Mouse (Mus musculus) heart, embryonic 15.5 days (tissue): ENCODE results near the gene Cox5b. TPM values are rescaled to one million over a fixed set of nuclear protein-coding genes. Genes with fewer than 3 reads are reported as not detected.
"Not testable (repeated sequence)": the region's sequence is repeated elsewhere in the genome, so short reads cannot be mapped to it uniquely, and the experiment has no call there.

ENCODE experiments used
- ATAC-seq: fragments of 200-750 bp; cut with Nextera tagmentation; replicated peaks from 2 replicates; pipeline ENCODE4 v1.8.0; 2017; ENCODE audit warnings: low read depth, moderate TSS enrichment; ENCODE audit not compliant: insufficient number of reproducible peaks, insufficient read depth, low FRiP score
- H3K27ac ChIP-seq: fragments of 300-500 bp; sonication (generic); 2 replicates; pipeline ENCODE4 v1.5.1; 2015; ENCODE audit warnings: mild to moderate bottlenecking, inconsistent platforms
- H3K27me3 ChIP-seq: fragments of 300-500 bp; sonication (generic); 2 replicates; pipeline ENCODE4 v1.6.1; 2015; ENCODE audit warnings: inconsistent platforms
- H3K36me3 ChIP-seq: fragments of 300-500 bp; sonication (generic); 2 replicates; pipeline ENCODE4 v1.6.1; 2015; ENCODE audit warnings: mild to moderate bottlenecking, inconsistent platforms
- H3K4me1 ChIP-seq: fragments of 300-500 bp; sonication (generic); replicated peaks from 2 replicates; pipeline ENCODE4 v1.6.1; 2015; ENCODE audit warnings: inconsistent platforms
- H3K4me2 ChIP-seq: fragments of 300-500 bp; sonication (generic); 2 replicates; pipeline ENCODE4 v1.6.1; 2015; ENCODE audit warnings: inconsistent platforms, mild to moderate bottlenecking, moderate library complexity
- H3K4me3 ChIP-seq: fragments of 300-500 bp; sonication (generic); 2 replicates; pipeline ENCODE4 v1.5.1; 2015; ENCODE audit warnings: mild to moderate bottlenecking, inconsistent platforms
- H3K9ac ChIP-seq: fragments of 300-500 bp; sonication (generic); 2 replicates; pipeline ENCODE4 v1.6.1; 2015; ENCODE audit warnings: mild to moderate bottlenecking, inconsistent platforms
- H3K9me3 ChIP-seq: fragments of 300-500 bp; sonication (generic); replicated peaks from 2 replicates; pipeline ENCODE4 v1.6.1; 2016; ENCODE audit warnings: inconsistent platforms
- WGBS: fragments of 180-500 bp; shearing (Covaris S2); methylation state at CpG from one replicate; pipeline ENCODE4 v1.1.7; 2015; ENCODE audit warnings: mixed read lengths; 5-methylcytosine and 5-hydroxymethylcytosine counted together
- polyA plus RNA-seq: library from polyadenylated mRNA; unstranded; fragments of >200 nt; fragmentation: Nextera tagmentation; extraction: Ambion mirVana; gene quantifications from 2 replicates; pipeline ENCODE4 v1.2.1, GENCODE M21; 2015

Gene Cox5b
- polyA plus RNA-seq, 1 experiment from 2014 or later, result 1,401 TPM

GRCm38 (mm10) chr1:36665165-36665723, 26.0 kb upstream of the Cox5b start:
- WGBS, result 66% methylated on average over 11 of the region's 11 CpGs
- Histone ChIP-seq H3K9ac (no peak overlapping the region), H3K36me3 (no peaks in the 10 kb centered on the region), H3K9me3 (no peaks in the 10 kb centered on the region), H3K27ac (no peak overlapping the region), H3K4me2 (no peak overlapping the region), H3K4me1 (peaks cover 8% of the 10 kb centered on the region; the same call in 1 of the 2 replicates), H3K4me3 (no peak overlapping the region), H3K27me3 (no peaks in the 10 kb centered on the region)
- ATAC-seq, result no peak

GRCm38 (mm10) chr1:36665934-36666333, 25.3 kb upstream of the Cox5b start:
- WGBS, result 67% methylated on average over 4 of the region's 4 CpGs
- H3K4me1 ChIP-seq, result peaks cover 10% of the 10 kb centered on the region; the same call in 1 of the 2 replicates

GRCm38 (mm10) chr1:36668007-36668406, 23.2 kb upstream of the Cox5b start:
- not testable (repeated sequence) for H3K9ac ChIP-seq, H3K36me3 ChIP-seq, H3K27me3 ChIP-seq, H3K27ac ChIP-seq, ATAC-seq, H3K4me3 ChIP-seq, H3K9me3 ChIP-seq, H3K4me2 ChIP-seq
- 67% methylated on average over 4 of the region's 4 CpGs for WGBS
- H3K4me1 ChIP-seq, result peaks cover 10% of the 10 kb centered on the region; the same call in 1 of the 2 replicates

More at GRCm38 (mm10) chr1:36665934-36666333, 25.3 kb upstream of the Cox5b start:
- no peak overlapping the region for H3K27ac ChIP-seq
- no peaks in the 10 kb centered on the region for H3K9me3 ChIP-seq
- no peak overlapping the region for H3K4me2 ChIP-seq
- no peak overlapping the region for H3K9ac ChIP-seq
- H3K36me3 ChIP-seq, result no peaks in the 10 kb centered on the region
- H3K27me3 ChIP-seq, result no peaks in the 10 kb centered on the region
- ATAC-seq, result no peak
- no peak overlapping the region for H3K4me3 ChIP-seq

GRCm38 (mm10) chr1:36670256-36670655, 21.0 kb upstream of the Cox5b start:
- H3K4me2 ChIP-seq, result no peak overlapping the region
- H3K27ac ChIP-seq, result no peak overlapping the region; the same call in 1 of the 2 replicates
- no peak for ATAC-seq

GRCm38 (mm10) chr1:36671260-36671659, 20.0 kb upstream of the Cox5b start:
- 83% methylated on average over 10 of the region's 10 CpGs for WGBS
- H3K36me3 ChIP-seq, result no peaks in the 10 kb centered on the region
- ATAC-seq, result no peak
- no peak overlapping the region for H3K27ac ChIP-seq
- H3K27me3 ChIP-seq, result no peaks in the 10 kb centered on the region
- H3K4me2 ChIP-seq, result no peak overlapping the region
- H3K4me1 ChIP-seq, result peaks cover 3% of the 10 kb centered on the region; the same call in 1 of the 2 replicates
- no peaks in the 10 kb centered on the region for H3K9me3 ChIP-seq
- no peak overlapping the region for H3K9ac ChIP-seq
- H3K4me3 ChIP-seq, result no peak overlapping the region

More at GRCm38 (mm10) chr1:36670256-36670655, 21.0 kb upstream of the Cox5b start:
- no peak overlapping the region for H3K9ac ChIP-seq
- H3K27me3 ChIP-seq, result no peaks in the 10 kb centered on the region
- peaks cover 7% of the 10 kb centered on the region; the same call in 1 of the 2 replicates for H3K4me1 ChIP-seq
- H3K4me3 ChIP-seq, result no peak overlapping the region
- 42% methylated on average over 4 of the region's 4 CpGs for WGBS
- no peaks in the 10 kb centered on the region for H3K9me3 ChIP-seq
- no peaks in the 10 kb centered on the region for H3K36me3 ChIP-seq

- Histone ChIP-seq H3K4me1 (peaks cover 3% of the 10 kb centered on the region; the same call in 1 of the 2 replicates), H3K4me2 (no peak overlapping the region), H3K27me3 (no peaks in the 10 kb centered on the region), H3K27ac (no peak overlapping the region), H3K9me3 (no peaks in the 10 kb centered on the region), H3K4me3 (no peak overlapping the region), H3K36me3 (no peaks in the 10 kb centered on the region), H3K9ac (no peak overlapping the region)
- no peak for ATAC-seq
- WGBS, result 46% methylated on average over 16 of the region's 16 CpGs
Measured at GRCm38 (mm10) chr1:36672648-36673350, 18.4 kb upstream of the Cox5b start.

GRCm38 (mm10) chr1:36674936-36675335, 16.3 kb upstream of the Cox5b start:
- no peak overlapping the region for H3K27ac ChIP-seq
- no peak overlapping the region for H3K4me3 ChIP-seq
- H3K9ac ChIP-seq, result no peak overlapping the region
- peaks cover 3% of the 10 kb centered on the region; the same call in 1 of the 2 replicates for H3K4me1 ChIP-seq
- WGBS, result 25% methylated on average over 3 of the region's 3 CpGs
- H3K9me3 ChIP-seq, result no peaks in the 10 kb centered on the region
- H3K4me2 ChIP-seq, result no peak overlapping the region
- H3K36me3 ChIP-seq, result no peaks in the 10 kb centered on the region
- ATAC-seq, result no peak
- H3K27me3 ChIP-seq, result no peaks in the 10 kb centered on the region

GRCm38 (mm10) chr1:36680893-36681292, 10.4 kb upstream of the Cox5b start:
- Histone ChIP-seq H3K4me3 (no peak overlapping the region), H3K27ac (no peak overlapping the region), H3K4me2 (no peak overlapping the region), H3K36me3 (no peaks in the 10 kb centered on the region), H3K4me1 (no peaks in the 10 kb centered on the region), H3K9ac (no peak overlapping the region), H3K9me3 (no peaks in the 10 kb centered on the region), H3K27me3 (no peaks in the 10 kb centered on the region)
- ATAC-seq, result no peak
- WGBS, result 79% methylated on average over 7 of the region's 7 CpGs

- 90% methylated on average over 39 of the region's 39 CpGs for WGBS
- ATAC-seq, result no peak
- Histone ChIP-seq H3K4me1 (no peaks in the 10 kb centered on the region), H3K9me3 (no peaks in the 10 kb centered on the region), H3K36me3 (no peaks in the 10 kb centered on the region), H3K4me3 (no peak within 1 kb of the TSS), H3K9ac (no peak within 1 kb of the TSS), H3K27ac (no peak within 1 kb of the TSS), H3K4me2 (no peak within 1 kb of the TSS), H3K27me3 (no peaks in the 10 kb centered on the region)
Measured at GRCm38 (mm10) chr1:36682620-36683355, 8.5 kb upstream of the Cox5b start, which contains the start of gene Fam178b. Gene Fam178b, minus strand, starts transcription at chr1:36683183.

- 8% methylated on average over 13 of the region's 13 CpGs for WGBS
- Histone ChIP-seq H3K27me3 (no peaks in the 10 kb centered on the region), H3K36me3 (no peaks in the 10 kb centered on the region), H3K27ac (no peak overlapping the region), H3K4me3 (no peak overlapping the region), H3K4me2 (no peak overlapping the region), H3K9me3 (no peaks in the 10 kb centered on the region), H3K9ac (no peak overlapping the region), H3K4me1 (no peaks in the 10 kb centered on the region)
- peak; percentile 67; the same call in 1 of the 2 replicates for ATAC-seq
Measured at GRCm38 (mm10) chr1:36683810-36684467, 7.3 kb upstream of the Cox5b start.
